Mouse (Mus musculus) intestine, embryonic 15.5 days (tissue): ENCODE data around the gene Cgnl1. TPM values are rescaled to one million over a fixed set of nuclear protein-coding genes. Genes with fewer than 3 reads are reported as not detected.

Experiments used
- ATAC-seq: fragments of 200-750 bp; cut with Nextera tagmentation; 2 replicates; pipeline ENCODE4 v1.8.0; 2017; ENCODE audit warnings: moderate TSS enrichment, moderate library complexity
- H3K27ac ChIP-seq: fragments of 300-500 bp; sonication (generic); 2 replicates; pipeline ENCODE4 v1.5.1; 2015; ENCODE audit warnings: mild to moderate bottlenecking, inconsistent platforms
- H3K27me3 ChIP-seq: fragments of 300-500 bp; sonication (generic); replicated peaks from 2 replicates; pipeline ENCODE4 v1.6.1; 2015; ENCODE audit warnings: inconsistent platforms
- H3K36me3 ChIP-seq: fragments of 300-500 bp; sonication (generic); 2 replicates; pipeline ENCODE4 v1.6.1; 2015; ENCODE audit warnings: inconsistent platforms
- H3K4me1 ChIP-seq: fragments of 300-500 bp; sonication (generic); replicated peaks from 2 replicates; pipeline ENCODE4 v1.6.1; 2015; ENCODE audit warnings: inconsistent platforms
- H3K4me2 ChIP-seq: fragments of 300-500 bp; sonication (generic); replicated peaks from 2 replicates; pipeline ENCODE4 v1.6.1; 2015; ENCODE audit warnings: mild to moderate bottlenecking, inconsistent platforms
- H3K4me3 ChIP-seq: fragments of 300-500 bp; sonication (generic); replicated peaks from 2 replicates; pipeline ENCODE4 v1.5.1; 2015; ENCODE audit warnings: inconsistent platforms
- H3K9ac ChIP-seq: fragments of 300-500 bp; sonication (generic); 2 replicates; pipeline ENCODE4 v1.6.1; 2015; ENCODE audit warnings: inconsistent platforms
- H3K9me3 ChIP-seq: fragments of 300-500 bp; sonication (generic); 2 replicates; pipeline ENCODE4 v1.6.1; 2016; ENCODE audit warnings: inconsistent platforms
- WGBS: fragments of 180-500 bp; shearing (Covaris S2); methylation state at CpG from one replicate; pipeline ENCODE4 v1.1.7; 2015; 5-methylcytosine and 5-hydroxymethylcytosine counted together
- polyA plus RNA-seq: library from polyadenylated mRNA; unstranded; fragments of >200 nt; fragmentation: Nextera tagmentation; extraction: Ambion mirVana; gene quantifications from 2 replicates; pipeline ENCODE4 v1.2.1, GENCODE M21; 2015

Gene Cgnl1
- polyA plus RNA-seq, 1 experiment from 2014 or later, result 9.0 TPM

DNA sequence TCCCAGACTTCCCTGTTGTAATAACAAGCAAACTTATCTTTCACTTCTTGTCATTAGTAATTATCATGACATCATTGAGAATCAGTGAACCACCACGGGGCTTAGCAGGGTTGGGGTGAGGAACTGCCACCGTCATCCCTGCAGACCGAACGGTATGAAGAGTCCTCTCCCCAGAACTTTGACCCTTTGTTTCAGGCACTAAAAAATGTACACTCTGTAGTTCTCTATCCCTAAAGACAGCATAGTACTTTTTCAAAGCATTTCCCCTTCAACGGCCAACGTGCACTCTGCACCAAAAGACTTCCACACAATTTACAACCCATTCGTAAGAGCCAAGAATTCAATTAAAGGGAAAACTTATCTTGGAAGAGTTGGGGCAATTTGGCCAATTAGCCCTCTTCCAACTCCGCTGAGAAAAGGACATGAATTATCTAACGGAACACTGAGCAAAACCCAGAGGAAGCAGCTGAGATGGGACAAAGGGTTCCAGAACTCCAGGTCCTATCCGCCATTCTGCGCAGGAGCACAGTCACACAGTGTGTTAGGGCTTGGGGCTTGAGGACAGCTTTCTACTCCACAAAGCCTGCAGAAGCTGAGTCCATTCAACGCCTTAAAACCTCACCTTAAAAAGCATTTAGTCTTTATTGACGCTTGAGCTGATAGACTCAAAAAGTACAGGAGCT, 66.9 kb downstream of the Cgnl1 start:
- WGBS, result 64% methylated on average over 13 of the region's 13 CpGs
- Histone ChIP-seq H3K9me3 (no peaks in the 10 kb centered on the region), H3K4me2 (no peak overlapping the region), H3K4me3 (no peak overlapping the region), H3K9ac (no peak overlapping the region), H3K4me1 (0 out of 2 replicates have a peak, but pooled peaks cover 6% of the 10 kb centered on the region), H3K27ac (no peak overlapping the region), H3K36me3 (no peaks in the 10 kb centered on the region), H3K27me3 (no peaks in the 10 kb centered on the region)
- ATAC-seq, result no peak

DNA sequence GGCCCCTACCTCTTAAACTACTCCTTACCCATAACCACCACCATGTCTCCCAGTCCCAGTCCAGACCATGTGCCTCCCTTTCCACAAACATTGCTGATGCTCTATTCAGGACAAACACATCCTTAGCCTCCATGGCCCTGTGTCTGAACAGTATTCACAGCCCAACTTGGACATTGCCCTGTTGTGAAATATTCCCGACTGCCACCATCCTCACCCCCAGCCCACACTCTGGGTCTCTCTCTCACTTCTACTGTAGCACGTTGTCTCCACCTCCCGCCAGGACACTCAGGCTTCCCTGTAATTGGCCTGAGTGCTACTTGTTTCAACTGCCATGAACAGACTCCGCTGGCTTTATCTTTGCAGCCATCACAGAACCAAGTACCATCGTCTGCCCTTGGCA, 72.3 kb downstream of the Cgnl1 start:
- Histone ChIP-seq H3K9ac (no peak overlapping the region), H3K9me3 (no peaks in the 10 kb centered on the region), H3K27ac (no peak overlapping the region), H3K4me2 (no peak overlapping the region), H3K36me3 (no peaks in the 10 kb centered on the region), H3K4me1 (0 out of 2 replicates have a peak, but pooled peaks cover 4% of the 10 kb centered on the region), H3K27me3 (no peaks in the 10 kb centered on the region), H3K4me3 (no peak overlapping the region)
- ATAC-seq, result peak; percentile 37; the same call in 1 of the 2 replicates
- WGBS, result 86% methylated on average over 5 of the region's 5 CpGs

DNA sequence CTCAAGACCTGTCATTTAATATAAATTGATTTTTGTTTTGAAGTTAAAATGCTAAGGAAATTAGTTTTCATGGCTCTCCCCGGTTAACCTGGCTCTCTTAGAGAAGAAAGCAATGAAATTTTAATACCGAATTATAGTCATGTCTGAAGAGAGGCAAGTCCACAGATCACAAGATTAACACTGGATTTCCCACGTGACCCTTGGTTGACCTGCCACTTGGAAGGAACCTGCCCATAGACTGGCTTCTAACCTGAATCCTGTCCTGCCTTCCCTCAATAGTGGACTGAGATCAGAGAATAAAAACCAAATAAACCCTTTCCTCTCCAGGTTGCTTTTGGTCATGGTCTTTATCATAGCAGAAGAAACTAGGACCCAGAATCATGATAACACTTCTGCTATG, 73.3 kb downstream of the Cgnl1 start:
- H3K36me3 ChIP-seq, result no peaks in the 10 kb centered on the region
- no peak overlapping the region for H3K9ac ChIP-seq
- H3K9me3 ChIP-seq, result no peaks in the 10 kb centered on the region
- H3K4me3 ChIP-seq, result no peak overlapping the region
- H3K27me3 ChIP-seq, result no peaks in the 10 kb centered on the region
- H3K27ac ChIP-seq, result no peak overlapping the region
- 0 out of 2 replicates have a peak, but pooled peaks cover 4% of the 10 kb centered on the region for H3K4me1 ChIP-seq
- H3K4me2 ChIP-seq, result no peak overlapping the region
- WGBS, result 81% methylated on average over 3 of the region's 3 CpGs
- no peak for ATAC-seq

DNA sequence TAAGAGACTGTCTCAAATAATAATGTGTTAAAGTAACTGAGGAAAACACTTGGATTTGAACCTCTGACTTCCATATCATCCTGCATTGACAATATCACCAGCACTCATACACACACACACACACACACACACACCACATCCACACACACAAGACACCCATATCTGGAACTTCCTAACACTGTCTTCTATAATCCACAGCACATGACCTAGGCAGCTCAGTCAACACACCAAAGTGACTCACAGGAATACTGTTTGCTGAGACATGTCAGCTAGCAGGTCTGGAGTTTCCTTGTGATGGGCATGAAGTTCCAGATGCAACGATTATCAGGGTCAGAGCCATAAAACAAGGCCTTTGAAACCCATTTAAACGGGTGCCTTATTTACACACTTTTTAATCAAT, 74.2 kb downstream of the Cgnl1 start:
- WGBS, result 38% methylated on average over 2 of the region's 2 CpGs
- Histone ChIP-seq H3K4me3 (no peak overlapping the region), H3K9ac (no peak overlapping the region), H3K9me3 (no peaks in the 10 kb centered on the region), H3K4me2 (no peak overlapping the region), H3K27me3 (no peaks in the 10 kb centered on the region), H3K36me3 (no peaks in the 10 kb centered on the region), H3K27ac (no peak overlapping the region), H3K4me1 (0 out of 2 replicates have a peak, but pooled peaks cover 1% of the 10 kb centered on the region)
- ATAC-seq, result 0 out of 2 replicates have a peak, but pooled peaks have one; percentile 63

DNA sequence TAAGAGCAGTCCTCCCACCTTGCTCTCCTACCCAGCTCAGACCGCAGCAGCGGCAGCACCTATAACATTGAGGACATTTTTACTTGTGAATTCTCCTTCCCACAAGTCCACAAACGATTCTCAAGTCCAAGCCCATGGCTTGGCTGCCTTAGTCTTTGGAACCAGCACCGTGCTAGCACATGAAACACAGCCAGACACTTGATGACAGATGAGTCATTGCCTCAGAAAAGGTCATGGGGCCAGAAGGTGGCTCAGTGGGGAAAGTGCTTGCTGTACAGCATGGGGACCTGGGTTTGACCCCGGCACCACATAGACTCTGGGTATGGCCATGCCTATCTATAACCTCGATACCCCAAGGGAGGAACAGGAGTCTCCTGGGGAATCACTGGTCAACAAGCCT, 74.6 kb downstream of the Cgnl1 start:
- Histone ChIP-seq H3K27me3 (no peaks in the 10 kb centered on the region), H3K4me1 (no peaks in the 10 kb centered on the region), H3K4me2 (no peak overlapping the region), H3K9ac (no peak overlapping the region), H3K4me3 (no peak overlapping the region), H3K27ac (no peak overlapping the region), H3K9me3 (no peaks in the 10 kb centered on the region), H3K36me3 (no peaks in the 10 kb centered on the region)
- ATAC-seq, result no peak
- 66% methylated on average over 6 of the region's 6 CpGs for WGBS

DNA sequence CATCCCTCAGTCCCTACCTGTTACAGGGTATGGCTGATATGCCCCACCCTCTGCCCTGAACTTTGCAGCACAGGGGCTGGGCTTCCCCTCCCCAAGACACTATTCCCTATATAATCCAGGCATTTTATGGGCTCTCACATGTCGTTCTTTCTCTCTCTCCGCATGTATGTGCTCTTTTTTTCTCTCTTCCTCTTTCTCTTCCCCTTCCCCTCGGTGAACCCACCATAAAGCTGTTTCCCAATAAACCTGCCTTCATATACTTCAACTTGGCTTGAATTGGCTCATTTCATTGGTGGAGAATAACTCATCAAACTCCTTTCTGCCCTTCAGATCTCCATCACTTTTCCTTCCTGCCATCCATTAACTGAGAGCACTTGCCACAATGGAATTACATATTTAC, 76.3 kb downstream of the Cgnl1 start:
- Histone ChIP-seq H3K36me3 (no peaks in the 10 kb centered on the region), H3K4me1 (no peaks in the 10 kb centered on the region; the same call in 1 of the 2 replicates), H3K27ac (no peak overlapping the region), H3K27me3 (no peaks in the 10 kb centered on the region), H3K9ac (no peak overlapping the region), H3K4me2 (no peak overlapping the region), H3K9me3 (no peaks in the 10 kb centered on the region), H3K4me3 (no peak overlapping the region)
- ATAC-seq, result no peak
- WGBS, result 57% methylated on average over 3 of the region's 3 CpGs

DNA sequence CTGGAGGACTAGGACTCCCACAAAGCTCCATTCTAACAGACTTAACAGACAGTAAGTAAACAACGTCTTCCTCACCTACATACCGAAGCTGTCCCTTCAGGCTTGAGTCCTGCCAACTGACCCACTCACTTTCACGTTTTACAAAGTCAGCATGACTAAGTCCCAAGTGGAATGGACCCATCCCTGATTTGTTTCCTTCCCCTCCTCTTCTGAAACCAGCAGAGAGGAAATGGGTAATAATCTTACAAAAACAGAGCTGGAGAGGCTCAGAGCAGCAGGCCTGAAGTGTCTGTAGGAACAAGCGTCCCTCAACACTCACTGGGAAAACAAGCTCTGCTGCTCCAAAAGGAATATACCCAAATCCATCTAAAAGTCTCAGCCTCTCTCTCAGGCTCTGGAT, 77.2 kb downstream of the Cgnl1 start:
- no peak overlapping the region for H3K27ac ChIP-seq
- no peaks in the 10 kb centered on the region for H3K27me3 ChIP-seq
- no peak overlapping the region for H3K9ac ChIP-seq
- H3K4me3 ChIP-seq, result no peak overlapping the region
- H3K9me3 ChIP-seq, result no peaks in the 10 kb centered on the region
- no peak for ATAC-seq
- no peak overlapping the region for H3K4me2 ChIP-seq
- 31% methylated on average over 4 of the region's 4 CpGs for WGBS
- H3K36me3 ChIP-seq, result no peaks in the 10 kb centered on the region
- H3K4me1 ChIP-seq, result peaks cover 4% of the 10 kb centered on the region; the same call in 1 of the 2 replicates

DNA sequence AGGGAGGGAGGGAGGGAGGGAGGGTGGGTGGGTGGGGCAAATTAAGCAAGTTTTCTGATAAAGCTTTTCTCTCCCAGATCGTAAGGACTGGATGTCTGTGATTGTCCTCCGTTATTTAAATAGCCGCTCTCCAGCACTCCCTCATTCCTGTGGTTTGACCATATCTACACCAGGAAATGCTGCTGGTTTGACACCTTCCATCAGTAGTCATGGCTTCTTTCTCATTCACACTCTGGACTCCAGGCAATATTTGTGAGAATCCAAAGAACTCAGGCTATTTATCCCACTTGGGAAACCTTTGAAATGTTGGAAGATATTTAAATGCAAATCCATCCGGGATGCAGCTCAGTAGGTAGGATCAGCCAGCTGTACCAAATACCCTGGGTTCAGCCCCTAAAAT, 77.6 kb downstream of the Cgnl1 start:
- H3K4me1 ChIP-seq, result peaks cover 4% of the 10 kb centered on the region; the same call in 1 of the 2 replicates
- H3K9ac ChIP-seq, result no peak overlapping the region
- H3K36me3 ChIP-seq, result no peaks in the 10 kb centered on the region
- 68% methylated on average over 4 of the region's 4 CpGs for WGBS
- no peak overlapping the region for H3K4me3 ChIP-seq
- no peak for ATAC-seq
- H3K27ac ChIP-seq, result no peak overlapping the region
- H3K9me3 ChIP-seq, result no peaks in the 10 kb centered on the region
- H3K4me2 ChIP-seq, result no peak overlapping the region
- no peaks in the 10 kb centered on the region for H3K27me3 ChIP-seq

DNA sequence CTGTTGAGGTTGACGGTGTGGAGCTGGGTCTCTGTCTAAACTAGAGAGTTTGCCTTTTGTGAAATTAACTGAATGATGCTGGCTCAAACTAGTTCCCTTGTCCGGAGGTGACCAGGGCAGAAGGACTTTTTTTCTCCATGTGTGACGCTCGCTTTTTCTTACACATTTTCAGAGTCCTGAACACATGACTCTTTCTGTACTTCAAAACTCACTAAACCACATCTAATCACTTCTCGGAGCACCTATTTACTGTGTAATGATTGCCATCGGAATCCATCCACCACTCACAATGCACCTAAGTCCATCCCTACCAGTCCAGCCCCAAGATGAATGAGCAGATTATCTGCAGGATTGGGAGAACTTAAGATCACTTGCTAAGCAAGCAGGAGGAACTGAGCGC, 79.2 kb downstream of the Cgnl1 start:
- Histone ChIP-seq H3K4me2 (no peak overlapping the region), H3K27ac (no peak overlapping the region)
- WGBS, result 93% methylated on average over 7 of the region's 7 CpGs

DNA sequence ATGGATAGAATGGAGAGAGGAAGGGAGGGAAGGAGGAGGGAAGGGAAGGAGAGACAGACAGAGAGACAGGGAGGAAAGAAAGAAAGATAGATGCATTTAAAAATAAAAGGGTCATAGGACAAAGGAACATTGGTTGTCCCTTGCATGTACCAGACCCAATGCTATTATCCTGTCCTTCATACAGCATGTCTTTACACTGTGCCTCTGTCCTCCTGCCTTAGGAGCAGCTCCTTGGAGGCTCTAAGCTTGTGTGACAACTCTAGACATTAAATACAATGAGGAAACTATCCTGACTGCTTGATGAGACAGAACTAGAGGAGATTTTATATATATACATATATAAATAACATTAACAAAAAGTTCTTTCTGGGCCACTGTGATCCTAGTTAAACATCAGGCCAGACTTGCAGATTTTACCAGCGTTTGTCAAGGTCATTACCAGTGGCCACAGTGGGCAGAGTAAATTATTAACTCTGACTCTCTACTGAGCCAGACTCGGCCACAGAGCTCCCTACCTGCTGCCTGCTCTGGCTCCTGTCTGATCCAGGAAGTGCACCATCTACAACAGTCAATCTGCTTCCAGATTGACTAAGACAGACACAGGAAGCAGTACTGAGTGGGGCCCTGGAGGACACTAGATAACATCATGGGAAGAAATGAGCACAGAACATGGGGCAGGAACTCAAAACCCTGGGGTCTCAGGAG, 81.9 kb downstream of the Cgnl1 start:
- no peak overlapping the region for H3K4me3 ChIP-seq
- H3K4me1 ChIP-seq, result peaks cover 4% of the 10 kb centered on the region; the same call in 1 of the 2 replicates
- H3K4me2 ChIP-seq, result no peak overlapping the region
- H3K9ac ChIP-seq, result no peak overlapping the region
- H3K9me3 ChIP-seq, result no peaks in the 10 kb centered on the region
- no peaks in the 10 kb centered on the region for H3K27me3 ChIP-seq
- ATAC-seq, result peak; percentile 95
- 30% methylated on average over 2 of the region's 2 CpGs for WGBS
- no peaks in the 10 kb centered on the region for H3K36me3 ChIP-seq
- H3K27ac ChIP-seq, result peak overlapping the region; percentile 41

More for the DNA sequence above, 79.2 kb downstream of the Cgnl1 start:
- no peak for ATAC-seq
- Histone ChIP-seq H3K9me3 (no peaks in the 10 kb centered on the region), H3K4me3 (no peak overlapping the region), H3K4me1 (peaks cover 4% of the 10 kb centered on the region; the same call in 1 of the 2 replicates), H3K9ac (no peak overlapping the region), H3K27me3 (no peaks in the 10 kb centered on the region), H3K36me3 (no peaks in the 10 kb centered on the region)

DNA sequence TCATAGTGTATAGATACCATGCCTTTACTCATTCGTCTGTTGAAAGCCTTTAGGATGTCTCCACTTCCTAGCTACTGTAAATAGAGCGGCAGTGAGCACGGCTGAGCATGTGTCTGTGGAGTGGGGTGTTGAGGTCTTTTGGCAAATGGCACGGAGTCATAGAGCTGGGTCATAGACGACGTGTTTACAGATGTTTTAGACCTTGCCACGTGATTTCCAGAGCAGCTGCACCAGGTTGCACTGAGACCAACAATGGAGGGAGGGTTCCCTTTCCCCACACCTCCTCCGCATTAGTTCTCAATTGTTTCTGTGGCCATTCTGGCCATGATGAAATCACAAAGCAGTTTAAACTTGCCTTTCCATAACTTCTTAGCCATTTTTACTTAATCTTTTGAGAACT, 84.9 kb downstream of the Cgnl1 start:
- WGBS, result 76% methylated on average over 8 of the region's 8 CpGs
- Histone ChIP-seq H3K4me2 (no peak overlapping the region), H3K4me1 (peaks cover 4% of the 10 kb centered on the region; the same call in 1 of the 2 replicates), H3K27ac (no peak overlapping the region), H3K27me3 (no peaks in the 10 kb centered on the region), H3K9me3 (no peaks in the 10 kb centered on the region), H3K9ac (no peak overlapping the region), H3K36me3 (no peaks in the 10 kb centered on the region), H3K4me3 (no peak overlapping the region)
- no peak for ATAC-seq

DNA sequence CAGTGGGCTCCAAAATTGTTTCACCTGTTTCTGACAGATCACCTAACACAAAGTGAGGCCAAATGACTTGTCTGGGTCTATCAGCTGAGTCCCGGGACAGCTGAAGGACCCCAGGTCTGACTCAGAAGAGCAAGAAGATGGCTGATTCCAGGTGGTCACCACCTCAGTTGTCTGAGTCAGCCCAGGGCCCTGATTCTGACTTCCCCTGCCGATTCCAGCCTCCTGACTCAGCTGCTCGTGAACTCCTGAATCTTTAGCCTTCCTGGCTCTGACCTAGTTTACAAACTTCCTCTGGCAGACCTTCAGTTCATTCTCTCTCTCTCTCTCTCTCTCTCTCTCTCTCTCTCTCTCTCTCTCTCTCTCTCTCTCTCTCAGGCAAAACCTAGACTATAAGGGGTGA, 86.6 kb downstream of the Cgnl1 start:
- H3K9ac ChIP-seq, result no peak overlapping the region
- H3K27ac ChIP-seq, result no peak overlapping the region
- 68% methylated on average over 3 of the region's 3 CpGs for WGBS
- no peaks in the 10 kb centered on the region for H3K36me3 ChIP-seq
- no peaks in the 10 kb centered on the region for H3K9me3 ChIP-seq
- H3K4me2 ChIP-seq, result no peak overlapping the region
- ATAC-seq, result no peak
- 0 out of 2 replicates have a peak, but pooled peaks cover 1% of the 10 kb centered on the region for H3K4me1 ChIP-seq
- H3K4me3 ChIP-seq, result no peak overlapping the region
- no peaks in the 10 kb centered on the region for H3K27me3 ChIP-seq
